Mouse (Mus musculus): ENCODE measurements around the gene Mrps23. TPM values are rescaled to one million over a fixed set of nuclear protein-coding genes. Genes with fewer than 3 reads are reported as not detected.

Mrps23 gene
- polyA plus RNA-seq (2014; fragmentation: Nextera tagmentation; extraction: Ambion mirVana): 95.0 and 97.4 TPM in 2 replicates

DNA sequence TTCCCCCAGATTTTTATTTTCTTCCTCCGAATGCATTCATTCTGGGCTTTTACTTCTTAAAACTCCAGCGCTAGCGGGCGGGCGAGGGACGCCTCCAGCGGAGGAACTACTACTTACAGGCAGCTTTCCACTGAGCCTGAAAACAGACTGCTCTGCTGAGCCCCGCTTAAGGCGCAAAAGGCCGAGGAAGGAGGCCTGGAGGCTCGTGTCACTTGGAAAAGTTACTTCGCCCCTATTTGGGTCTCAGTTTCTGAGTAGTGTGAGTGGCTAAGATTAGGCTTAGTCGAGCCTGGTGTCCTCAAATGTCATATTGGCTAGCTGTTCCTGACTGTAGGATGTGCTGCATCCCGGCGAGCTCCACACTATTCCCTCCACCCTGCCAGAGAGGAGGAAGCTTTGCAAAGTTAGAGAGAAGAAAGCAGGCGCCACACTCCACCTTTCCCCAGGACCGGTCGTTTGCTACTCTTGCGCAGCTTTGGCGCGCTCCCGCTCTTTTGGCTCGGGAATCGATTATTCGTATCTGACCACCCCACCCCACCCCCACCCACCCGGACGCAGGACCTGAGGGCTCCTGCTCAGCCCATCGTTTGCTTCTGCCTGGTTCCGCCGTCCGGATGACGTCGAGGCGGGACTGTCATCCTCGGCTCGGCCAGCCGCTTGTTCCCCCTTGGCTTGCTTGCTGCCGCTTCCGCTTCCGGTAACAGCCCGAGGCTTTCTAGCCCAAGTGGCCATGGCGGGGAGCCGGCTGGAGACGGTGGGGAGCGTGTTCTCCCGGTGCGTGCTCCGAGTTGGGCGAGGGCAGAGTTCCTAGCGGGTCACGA, at the start of gene Mrps23:
Mrps23 (plus strand) TSS at position 677 of the 821 bp plus-strand sequence.
- WGBS: under 1% methylated on average over 51 of the region's 51 CpGs
- peak within 1 kb of the TSS; percentile 85 to 91 for H3K4me3 ChIP-seq (ENCODE audit: control insufficient read depth in 1 of 2, insufficient read depth in 1 of 2, low read depth in 1 of 2, low read length in 2 of 2)
- peaks cover 28% of the 10 kb centered on the region for H3K36me3 ChIP-seq (ENCODE audit: control insufficient read depth, insufficient read depth, low read length)
- H3K9ac ChIP-seq (ENCODE audit: low read length): peak within 1 kb of the TSS; percentile 93
- peak; percentile 89 for ATAC-seq (ENCODE audit: insufficient number of reproducible peaks, insufficient read depth, low FRiP score, low read depth)
- peak within 1 kb of the TSS; percentile 96 for H3K27ac ChIP-seq (replicated peaks in 1 of 2; ENCODE audit: control insufficient read depth in 1 of 2, insufficient read depth in 1 of 2, low read depth in 2 of 2, low read length in 2 of 2)
- H3K4me2 ChIP-seq (ENCODE audit: low read length): peak within 1 kb of the TSS; percentile 93
- H3K27me3 ChIP-seq (ENCODE audit: control insufficient read depth, insufficient read depth, low read length): no peaks in the 10 kb centered on the region
- H3K4me1 ChIP-seq (ENCODE audit: control insufficient read depth in 2 of 2, insufficient read depth in 2 of 2, low read length in 2 of 2): peaks cover 23 to 46% of the 10 kb centered on the region in 2 experiments
- H3K9me3 ChIP-seq (ENCODE audit: control insufficient read depth, low read length): no peaks in the 10 kb centered on the region

DNA sequence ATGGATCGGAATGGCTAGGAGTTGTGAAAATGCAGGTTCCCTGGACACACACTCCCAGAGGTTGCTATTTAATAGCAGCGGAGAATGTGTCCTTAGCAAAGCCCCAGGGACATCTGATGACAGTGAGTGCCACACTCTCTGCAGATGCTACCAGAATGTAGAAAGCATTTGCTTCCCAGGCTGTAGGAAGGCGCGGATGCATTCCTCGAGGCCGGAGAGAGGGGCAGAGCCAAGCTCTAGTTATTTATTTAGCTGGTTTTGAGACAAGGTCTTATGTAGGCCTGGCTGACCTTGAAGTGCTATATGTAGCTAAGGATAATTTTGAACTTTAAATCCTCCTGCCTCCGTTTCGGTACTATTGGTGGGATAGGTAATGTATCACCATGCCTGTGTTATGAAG, 49.7 kb upstream of the Mrps23 start:
- no peak for ATAC-seq (ENCODE audit: insufficient number of reproducible peaks, insufficient read depth, low FRiP score, low read depth)
- no peak overlapping the region for H3K4me3 ChIP-seq (ENCODE audit: control insufficient read depth in 1 of 2, insufficient read depth in 1 of 2, low read depth in 1 of 2, low read length in 2 of 2)
- no peaks in the 10 kb centered on the region for H3K9me3 ChIP-seq (ENCODE audit: control insufficient read depth, low read length)
- peaks cover 57 to 73% of the 10 kb centered on the region in 2 experiments for H3K4me1 ChIP-seq (ENCODE audit: control insufficient read depth in 2 of 2, insufficient read depth in 2 of 2, low read length in 2 of 2)
- H3K27me3 ChIP-seq (ENCODE audit: control insufficient read depth, insufficient read depth, low read length): no peaks in the 10 kb centered on the region
- 48% methylated on average over 8 of the region's 8 CpGs for WGBS
- H3K4me2 ChIP-seq (ENCODE audit: low read length): no peak overlapping the region
- peak overlapping the region; percentile 14 to 80 for H3K27ac ChIP-seq (replicated peaks in 1 of 2; ENCODE audit: control insufficient read depth in 1 of 2, insufficient read depth in 1 of 2, low read depth in 2 of 2, low read length in 2 of 2)
- no peaks in the 10 kb centered on the region for H3K36me3 ChIP-seq (ENCODE audit: control insufficient read depth, insufficient read depth, low read length)
- peak overlapping the region; percentile 1; the same call in 1 of the 2 replicates for H3K9ac ChIP-seq (ENCODE audit: low read length)

DNA sequence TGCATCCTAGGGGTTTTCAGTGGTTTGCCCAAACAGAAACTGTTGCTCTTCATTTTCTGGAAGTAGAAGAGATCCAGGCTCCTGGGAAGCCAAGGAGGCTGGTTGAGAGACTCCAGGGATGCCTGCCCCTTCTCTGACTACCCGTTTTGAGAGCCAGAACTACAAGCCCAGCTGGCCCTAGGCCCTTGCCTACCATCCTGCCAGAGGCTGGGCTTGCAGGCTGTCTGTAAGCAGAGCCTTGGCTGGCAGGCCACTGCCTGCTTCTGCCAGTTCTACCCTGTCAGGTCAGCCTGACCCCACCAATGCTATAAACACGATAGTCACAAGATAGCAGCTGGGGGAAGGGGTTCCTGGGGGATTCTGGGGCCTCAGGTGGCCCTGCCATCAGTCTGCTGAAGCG, 48.7 kb upstream of the Mrps23 start:
- no peaks in the 10 kb centered on the region for H3K9me3 ChIP-seq (ENCODE audit: control insufficient read depth, low read length)
- H3K9ac ChIP-seq (ENCODE audit: low read length): peak overlapping the region; percentile 42
- H3K27ac ChIP-seq (replicated peaks in 1 of 2; ENCODE audit: control insufficient read depth in 1 of 2, insufficient read depth in 1 of 2, low read depth in 2 of 2, low read length in 2 of 2): peak overlapping the region; percentile 14 to 80
- H3K4me2 ChIP-seq (ENCODE audit: low read length): no peak overlapping the region
- H3K27me3 ChIP-seq (ENCODE audit: control insufficient read depth, insufficient read depth, low read length): no peaks in the 10 kb centered on the region
- no peaks in the 10 kb centered on the region for H3K36me3 ChIP-seq (ENCODE audit: control insufficient read depth, insufficient read depth, low read length)
- no peak for ATAC-seq (ENCODE audit: insufficient number of reproducible peaks, insufficient read depth, low FRiP score, low read depth)
- 44% methylated on average over 3 of the region's 3 CpGs for WGBS
- no peak overlapping the region for H3K4me3 ChIP-seq (ENCODE audit: control insufficient read depth in 1 of 2, insufficient read depth in 1 of 2, low read depth in 1 of 2, low read length in 2 of 2)
- peaks cover 66 to 82% of the 10 kb centered on the region in 2 experiments for H3K4me1 ChIP-seq (ENCODE audit: control insufficient read depth in 2 of 2, insufficient read depth in 2 of 2, low read length in 2 of 2)

DNA sequence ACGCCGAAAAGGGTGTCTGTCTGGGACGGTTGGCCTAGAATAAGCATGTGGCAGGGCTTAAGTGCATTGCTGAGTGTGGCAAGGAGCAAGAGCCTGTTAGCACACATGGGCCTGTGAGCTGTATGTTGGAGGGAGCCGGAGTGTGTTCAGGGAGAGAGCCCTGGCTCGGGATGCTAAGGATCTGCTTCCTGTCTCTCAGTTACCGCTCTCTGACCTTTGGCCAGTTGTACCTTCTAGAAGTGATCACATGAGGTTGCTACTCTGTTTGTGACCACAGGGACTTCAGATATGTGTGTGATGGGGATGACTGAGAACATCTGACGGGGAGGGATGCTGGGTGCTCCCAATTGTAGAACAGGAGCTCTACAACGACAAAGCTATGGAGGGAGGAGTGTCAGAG, 48.2 kb upstream of the Mrps23 start:
- 45% methylated on average over 8 of the region's 8 CpGs for WGBS
- H3K9ac ChIP-seq (ENCODE audit: low read length): peak overlapping the region; percentile 42
- no peak overlapping the region for H3K4me3 ChIP-seq (ENCODE audit: control insufficient read depth in 1 of 2, insufficient read depth in 1 of 2, low read depth in 1 of 2, low read length in 2 of 2)
- H3K4me2 ChIP-seq (ENCODE audit: low read length): no peak overlapping the region
- no peaks in the 10 kb centered on the region for H3K27me3 ChIP-seq (ENCODE audit: control insufficient read depth, insufficient read depth, low read length)
- H3K27ac ChIP-seq (replicated peaks in 1 of 2; ENCODE audit: control insufficient read depth in 1 of 2, insufficient read depth in 1 of 2, low read depth in 2 of 2, low read length in 2 of 2): peak overlapping the region; percentile 14 to 80
- peaks cover 68 to 86% of the 10 kb centered on the region in 2 experiments for H3K4me1 ChIP-seq (ENCODE audit: control insufficient read depth in 2 of 2, insufficient read depth in 2 of 2, low read length in 2 of 2)
- no peaks in the 10 kb centered on the region for H3K36me3 ChIP-seq (ENCODE audit: control insufficient read depth, insufficient read depth, low read length)
- no peak for ATAC-seq (ENCODE audit: insufficient number of reproducible peaks, insufficient read depth, low FRiP score, low read depth)
- H3K9me3 ChIP-seq (ENCODE audit: control insufficient read depth, low read length): no peaks in the 10 kb centered on the region

DNA sequence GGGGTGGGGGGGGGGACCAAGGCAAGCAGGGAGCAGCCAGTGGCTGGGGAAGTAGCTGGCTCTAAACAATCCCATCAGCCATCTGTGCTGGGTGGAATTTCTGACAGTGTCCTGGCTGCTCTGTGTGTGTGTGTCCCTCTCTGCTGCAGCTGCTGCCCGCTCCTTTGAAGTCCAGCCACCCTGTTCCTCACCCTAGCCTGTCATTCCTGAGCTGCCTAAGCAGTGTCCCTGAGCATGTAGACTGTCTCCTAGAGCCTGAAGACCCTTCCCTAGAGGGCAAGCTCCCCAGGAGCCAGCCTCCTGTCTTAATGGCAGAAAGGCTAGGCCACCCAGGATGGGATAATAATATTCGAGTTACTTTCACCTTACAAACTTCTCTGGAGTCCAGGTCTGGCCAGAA, 47.8 kb upstream of the Mrps23 start:
- Histone ChIP-seq H3K27me3 (ENCODE audit: control insufficient read depth, insufficient read depth, low read length) (no peaks in the 10 kb centered on the region), H3K4me3 (ENCODE audit: control insufficient read depth in 1 of 2, insufficient read depth in 1 of 2, low read depth in 1 of 2, low read length in 2 of 2) (no peak overlapping the region), H3K27ac (replicated peaks in 1 of 2; ENCODE audit: control insufficient read depth in 1 of 2, insufficient read depth in 1 of 2, low read depth in 2 of 2, low read length in 2 of 2) (peak overlapping the region; percentile 50 to 80), H3K9me3 (ENCODE audit: control insufficient read depth, low read length) (no peaks in the 10 kb centered on the region), H3K36me3 (ENCODE audit: control insufficient read depth, insufficient read depth, low read length) (no peaks in the 10 kb centered on the region), H3K4me1 (ENCODE audit: control insufficient read depth in 2 of 2, insufficient read depth in 2 of 2, low read length in 2 of 2) (peaks cover 66 to 84% of the 10 kb centered on the region in 2 experiments), H3K4me2 (ENCODE audit: low read length) (no peak overlapping the region), H3K9ac (ENCODE audit: low read length) (peak overlapping the region; percentile 22; the same call in 1 of the 2 replicates)
- no peak for ATAC-seq (ENCODE audit: insufficient number of reproducible peaks, insufficient read depth, low FRiP score, low read depth)
- WGBS: 56% methylated on average over 2 of the region's 2 CpGs

DNA sequence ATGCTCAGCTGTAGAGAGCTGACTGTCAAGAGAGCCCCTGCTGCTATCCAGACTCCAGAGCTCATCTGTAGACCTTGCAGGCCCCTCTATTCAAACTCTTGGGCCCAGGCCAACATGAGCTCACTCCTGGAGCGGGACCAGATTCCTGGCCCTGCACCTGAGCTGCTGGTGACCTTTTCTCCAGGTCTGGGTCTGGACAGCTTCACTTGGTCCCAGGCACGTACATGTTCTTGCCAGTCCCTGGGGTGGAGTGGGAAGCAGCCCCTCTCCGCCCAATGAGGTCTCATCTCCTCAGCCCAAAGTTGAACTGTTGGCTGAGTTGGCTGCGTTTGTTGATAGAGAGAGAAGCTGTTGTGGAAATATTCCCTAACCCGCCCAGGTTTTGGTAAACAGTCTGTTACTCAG, 45.3 kb upstream of the Mrps23 start:
- Histone ChIP-seq H3K9me3 (ENCODE audit: control insufficient read depth, low read length) (no peaks in the 10 kb centered on the region), H3K27me3 (ENCODE audit: control insufficient read depth, insufficient read depth, low read length) (no peaks in the 10 kb centered on the region), H3K4me1 (ENCODE audit: control insufficient read depth in 2 of 2, insufficient read depth in 2 of 2, low read length in 2 of 2) (peaks cover 63 to 82% of the 10 kb centered on the region in 2 experiments), H3K4me2 (ENCODE audit: low read length) (peak overlapping the region; percentile 46), H3K36me3 (ENCODE audit: control insufficient read depth, insufficient read depth, low read length) (no peaks in the 10 kb centered on the region), H3K9ac (ENCODE audit: low read length) (peak overlapping the region; percentile 60; the same call in 1 of the 2 replicates), H3K4me3 (ENCODE audit: control insufficient read depth in 1 of 2, insufficient read depth in 1 of 2, low read depth in 1 of 2, low read length in 2 of 2) (no peak overlapping the region), H3K27ac (replicated peaks in 1 of 2; ENCODE audit: control insufficient read depth in 1 of 2, insufficient read depth in 1 of 2, low read depth in 2 of 2, low read length in 2 of 2) (peak overlapping the region; percentile 84 to 98)
- WGBS: 15% methylated on average over 5 of the region's 5 CpGs
- peak; percentile 75 for ATAC-seq (ENCODE audit: insufficient number of reproducible peaks, insufficient read depth, low FRiP score, low read depth)

DNA sequence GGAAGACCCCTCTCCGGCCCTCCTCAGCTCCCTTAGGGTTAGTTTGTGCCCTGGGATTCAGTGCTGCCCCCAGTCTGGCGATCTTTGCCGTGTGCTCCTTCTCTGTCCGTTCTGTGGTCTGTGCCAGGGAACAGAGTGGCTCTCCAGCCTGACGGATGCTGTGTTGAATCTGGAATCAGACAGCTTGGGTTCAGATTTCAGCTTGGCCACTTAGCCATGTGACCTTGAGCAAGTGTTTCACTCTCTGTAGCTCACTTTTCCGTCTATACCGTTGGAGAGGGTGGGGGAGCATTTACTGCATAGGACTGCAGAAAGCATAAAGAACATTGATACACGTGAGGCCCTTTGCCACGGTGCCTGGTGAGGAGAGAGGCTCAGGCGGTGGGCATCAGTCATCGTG, 44.8 kb upstream of the Mrps23 start:
- 43% methylated on average over 11 of the region's 11 CpGs for WGBS
- H3K4me3 ChIP-seq (ENCODE audit: control insufficient read depth in 1 of 2, insufficient read depth in 1 of 2, low read depth in 1 of 2, low read length in 2 of 2): no peak overlapping the region
- H3K27ac ChIP-seq (replicated peaks in 1 of 2; ENCODE audit: control insufficient read depth in 1 of 2, insufficient read depth in 1 of 2, low read depth in 2 of 2, low read length in 2 of 2): peak overlapping the region; percentile 84 to 98
- H3K27me3 ChIP-seq (ENCODE audit: control insufficient read depth, insufficient read depth, low read length): no peaks in the 10 kb centered on the region
- no peaks in the 10 kb centered on the region for H3K36me3 ChIP-seq (ENCODE audit: control insufficient read depth, insufficient read depth, low read length)
- H3K9ac ChIP-seq (ENCODE audit: low read length): peak overlapping the region; percentile 60; the same call in 1 of the 2 replicates
- no peak for ATAC-seq (ENCODE audit: insufficient number of reproducible peaks, insufficient read depth, low FRiP score, low read depth)
- H3K9me3 ChIP-seq (ENCODE audit: control insufficient read depth, low read length): no peaks in the 10 kb centered on the region
- H3K4me2 ChIP-seq (ENCODE audit: low read length): peak overlapping the region; percentile 46
- H3K4me1 ChIP-seq (ENCODE audit: control insufficient read depth in 2 of 2, insufficient read depth in 2 of 2, low read length in 2 of 2): peaks cover 60 to 81% of the 10 kb centered on the region in 2 experiments

Data from heart, embryonic 14.5 days (tissue).